ENCODE assay signal across 13 mouse cellular contexts in the genomic region with DNA sequence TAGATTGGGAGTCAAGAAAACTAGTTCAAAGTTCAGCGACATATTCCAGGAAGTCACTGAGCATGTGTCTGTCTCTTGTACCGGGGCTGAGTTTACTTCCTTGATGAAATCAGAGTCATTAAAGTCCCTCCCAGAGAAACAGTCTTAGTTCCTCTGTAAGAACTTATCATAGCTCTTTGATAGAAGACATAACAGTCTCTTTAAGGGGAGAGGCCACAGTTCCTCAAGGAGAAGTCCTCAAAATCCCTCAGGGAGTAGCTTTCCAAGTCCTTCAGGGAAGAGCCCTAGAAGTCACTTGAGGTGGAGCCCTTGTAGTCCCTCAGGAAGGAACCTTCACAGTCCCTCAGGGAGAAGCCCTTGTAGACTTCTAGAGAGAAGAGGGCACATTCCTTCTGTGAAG. TPM values are rescaled to one million over a fixed set of nuclear protein-coding genes. Genes with fewer than 3 reads are reported as not detected.
DNase-seq lines count a peak whose midpoint lies in the region; ATAC-seq lines count a peak whose summit lies in the region.
"Had no signal": no experiment of that assay in that cellular context is flagged by ENCODE, and none has a peak within 500 bp of the region (broad histone marks: within the 10 kb centered on the region; RNA-seq: fewer than 3 reads in every experiment).

No protein-coding gene starts in this region.

- H3K4me1 ChIP-seq in limb, embryonic 13.5 days: peaks cover 13% of the 10 kb centered on the region
- peaks cover 13% of the 10 kb centered on the region for H3K4me1 ChIP-seq in limb, embryonic 10.5 days
- H3K4me1 ChIP-seq in intestine, embryonic 15.5 days (replicated peaks): 0 out of 2 replicates have a peak, but pooled peaks cover 10% of the 10 kb centered on the region
- peaks cover 19% of the 10 kb centered on the region for H3K4me1 ChIP-seq in midbrain, embryonic 15.5 days

- DNase-seq in CD4-positive, CD25-positive, alpha-beta regulatory T cell, adult 2 months (ENCODE audit: low read depth, low spot score): peak; percentile 30
- no peak for DNase-seq in limb, embryonic 10.5 days (ENCODE audit: low spot score)
- DNase-seq: kidney, postnatal 10 days had no signal

- H3K27me3 ChIP-seq in limb, embryonic 13.5 days: no peaks in the 10 kb centered on the region
- H3K27me3 ChIP-seq in limb, embryonic 10.5 days (ENCODE audit: low read depth, poor library complexity, severe bottlenecking): no peaks in the 10 kb centered on the region
- H3K27me3 ChIP-seq in intestine, embryonic 15.5 days (replicated peaks): no peaks in the 10 kb centered on the region
- no peaks in the 10 kb centered on the region for H3K27me3 ChIP-seq in midbrain, embryonic 15.5 days (replicated peaks)
- H3K27me3 ChIP-seq: embryonic facial prominence, embryonic 15.5 days; neural tube, embryonic 13.5 days had no signal

- H3K27ac ChIP-seq in limb, embryonic 13.5 days: no peak overlapping the region
- no peak overlapping the region for H3K27ac ChIP-seq in limb, embryonic 10.5 days
- peak overlapping the region; percentile 48; the same call in 1 of the 2 replicates for H3K27ac ChIP-seq in intestine, embryonic 15.5 days
- H3K27ac ChIP-seq in midbrain, embryonic 15.5 days: no peak overlapping the region
- H3K27ac ChIP-seq: neural tube, embryonic 13.5 days had no signal

- H3K9me3 ChIP-seq in limb, embryonic 13.5 days: no peaks in the 10 kb centered on the region
- no peaks in the 10 kb centered on the region for H3K9me3 ChIP-seq in limb, embryonic 10.5 days (replicated peaks)
- no peaks in the 10 kb centered on the region for H3K9me3 ChIP-seq in intestine, embryonic 15.5 days
- no peaks in the 10 kb centered on the region for H3K9me3 ChIP-seq in midbrain, embryonic 15.5 days
- H3K9me3 ChIP-seq: embryonic facial prominence, embryonic 15.5 days; neural tube, embryonic 13.5 days had no signal

- H3K36me3 ChIP-seq in limb, embryonic 13.5 days: no peaks in the 10 kb centered on the region; the same call in 1 of the 2 replicates
- no peaks in the 10 kb centered on the region for H3K36me3 ChIP-seq in limb, embryonic 10.5 days
- H3K36me3 ChIP-seq in intestine, embryonic 15.5 days: no peaks in the 10 kb centered on the region
- no peaks in the 10 kb centered on the region for H3K36me3 ChIP-seq in midbrain, embryonic 15.5 days (replicated peaks)
- H3K36me3 ChIP-seq: embryonic facial prominence, embryonic 15.5 days; neural tube, embryonic 13.5 days had no signal

- peak overlapping the region; percentile 77; the same call in 1 of the 2 replicates for H3K4me2 ChIP-seq in limb, embryonic 13.5 days (replicated peaks)
- no peak overlapping the region for H3K4me2 ChIP-seq in intestine, embryonic 15.5 days (replicated peaks)
- no peak overlapping the region for H3K4me2 ChIP-seq in midbrain, embryonic 15.5 days

- no peak for ATAC-seq in CD4-positive, CD25-positive, alpha-beta regulatory T cell, adult 4 months
- no peak for ATAC-seq in limb, embryonic 13.5 days (ENCODE audit: low FRiP score, low read depth)
- ATAC-seq in intestine, embryonic 15.5 days: 0 out of 2 replicates have a peak, but pooled peaks have one; percentile 13
- ATAC-seq in midbrain, embryonic 15.5 days (replicated peaks): 0 out of 2 replicates have a peak, but pooled peaks have one; percentile 8
- no peak for ATAC-seq in monocyte, adult 5-6 weeks (replicated peaks; ENCODE audit: insufficient number of reproducible peaks, low FRiP score, low TSS enrichment, poor library complexity, severe bottlenecking)
- ATAC-seq in megakaryocyte progenitor cell, adult 5-6 weeks (replicated peaks; ENCODE audit: poor library complexity): no peak

- no peak overlapping the region for H3K9ac ChIP-seq in limb, embryonic 13.5 days
- no peak overlapping the region for H3K9ac ChIP-seq in intestine, embryonic 15.5 days
- H3K9ac ChIP-seq in midbrain, embryonic 15.5 days: no peak overlapping the region
- H3K9ac ChIP-seq: embryonic facial prominence, embryonic 15.5 days had no signal

- WGBS in limb, embryonic 13.5 days: 88% methylated on average over 2 of the region's 2 CpGs
- 87% methylated on average over 2 of the region's 2 CpGs for WGBS in limb, embryonic 10.5 days
- WGBS in intestine, embryonic 15.5 days: 72% methylated on average over 2 of the region's 2 CpGs
- WGBS in midbrain, embryonic 15.5 days: 87% methylated on average over 2 of the region's 2 CpGs

- H3K4me3 ChIP-seq in limb, embryonic 13.5 days: no peak overlapping the region
- H3K4me3 ChIP-seq in limb, embryonic 10.5 days: no peak overlapping the region
- no peak overlapping the region for H3K4me3 ChIP-seq in intestine, embryonic 15.5 days (replicated peaks)
- no peak overlapping the region for H3K4me3 ChIP-seq in midbrain, embryonic 15.5 days

RNA-seq across cellular contexts. Expression of a gene that starts 0.9 kb away (rescaled TPM):
- 10 to 100 TPM; 37.1 to 50.1 TPM for polyA plus RNA-seq in CD4-positive, CD25-positive, alpha-beta regulatory T cell, adult 4 months (2017; shearing (Covaris generic))
- 65.0 and 70.5 TPM in 2 replicates for polyA plus RNA-seq in limb, embryonic 13.5 days (2015; fragmentation: Nextera tagmentation; extraction: Ambion mirVana)
- polyA plus RNA-seq in limb, embryonic 10.5 days (2016; fragmentation: Nextera tagmentation; extraction: Ambion mirVana): 65.6 and 79.8 TPM in 2 replicates
- polyA plus RNA-seq in intestine, embryonic 15.5 days (2015; fragmentation: Nextera tagmentation; extraction: Ambion mirVana): 37.6 and 40.1 TPM in 2 replicates
- 141 and 145 TPM in 2 replicates for polyA plus RNA-seq in midbrain, embryonic 15.5 days (2015; fragmentation: Nextera tagmentation; extraction: Ambion mirVana)
- 50.8 to 94.5 TPM (median 53.9 TPM) in 3 replicates for total RNA-seq in monocyte, adult 5-6 weeks (2017)
- total RNA-seq in megakaryocyte progenitor cell, adult 5-6 weeks (2015): 10.3 and 12.5 TPM in 2 replicates
- total RNA-seq in megakaryocyte progenitor cell, adult 5-6 weeks (2017): 25.3 and 35.0 TPM in 2 replicates

RNA-seq across cellular contexts. Expression of a gene that starts 34.2 kb away (rescaled TPM):
- polyA plus RNA-seq in CD4-positive, CD25-positive, alpha-beta regulatory T cell, adult 4 months (2017; shearing (Covaris generic)): under 1 TPM in 1 of 2 experiments, not detected in 1; 0.71 TPM
- 0.11 and 0.13 TPM in 2 replicates for polyA plus RNA-seq in limb, embryonic 13.5 days (2015; fragmentation: Nextera tagmentation; extraction: Ambion mirVana)
- not detected in 2 replicates for polyA plus RNA-seq in limb, embryonic 10.5 days (2016; fragmentation: Nextera tagmentation; extraction: Ambion mirVana)
- not detected in 2 replicates for polyA plus RNA-seq in intestine, embryonic 15.5 days (2015; fragmentation: Nextera tagmentation; extraction: Ambion mirVana)
- not detected in 2 replicates for polyA plus RNA-seq in midbrain, embryonic 15.5 days (2015; fragmentation: Nextera tagmentation; extraction: Ambion mirVana)
- 0.64 to 1.8 TPM (median 0.87 TPM) in 3 replicates for total RNA-seq in monocyte, adult 5-6 weeks (2017)
- total RNA-seq in megakaryocyte progenitor cell, adult 5-6 weeks (2015): 0.05 TPM in 1 of 2 replicates, not detected in the other
- 0.37 and 0.68 TPM in 2 replicates for total RNA-seq in megakaryocyte progenitor cell, adult 5-6 weeks (2017)
- total RNA-seq: heart, adult 18-20 months had no signal
- polyA plus RNA-seq: limb, embryonic 11.5 days; neural tube, embryonic 13.5 days had no signal

RNA-seq across cellular contexts. Expression of a gene that starts 43.2 kb away (rescaled TPM):
- 10 to 100 TPM; 48.2 to 60.4 TPM for polyA plus RNA-seq in CD4-positive, CD25-positive, alpha-beta regulatory T cell, adult 4 months (2017; shearing (Covaris generic))
- polyA plus RNA-seq in limb, embryonic 13.5 days (2015; fragmentation: Nextera tagmentation; extraction: Ambion mirVana): 72.5 and 81.6 TPM in 2 replicates
- polyA plus RNA-seq in limb, embryonic 10.5 days (2016; fragmentation: Nextera tagmentation; extraction: Ambion mirVana): 119 and 125 TPM in 2 replicates
- polyA plus RNA-seq in intestine, embryonic 15.5 days (2015; fragmentation: Nextera tagmentation; extraction: Ambion mirVana): 47.9 and 54.5 TPM in 2 replicates
- 79.8 and 81.6 TPM in 2 replicates for polyA plus RNA-seq in midbrain, embryonic 15.5 days (2015; fragmentation: Nextera tagmentation; extraction: Ambion mirVana)
- total RNA-seq in monocyte, adult 5-6 weeks (2017): 15.1 to 24.0 TPM (median 21.2 TPM) in 3 replicates
- 19.6 and 23.1 TPM in 2 replicates for total RNA-seq in megakaryocyte progenitor cell, adult 5-6 weeks (2015)
- total RNA-seq in megakaryocyte progenitor cell, adult 5-6 weeks (2017): 31.6 and 48.5 TPM in 2 replicates

Comparison
In these comparisons a context has a peak if more than half of its experiments do, and no peak if none do; other contexts are left out.
1. ATAC-seq: peak in intestine, embryonic 15.5 days (single experiment) and midbrain, embryonic 15.5 days (single experiment); none in CD4-positive, CD25-positive, alpha-beta regulatory T cell, adult 4 months (single experiment), limb, embryonic 13.5 days (single experiment), monocyte, adult 5-6 weeks (single experiment) and megakaryocyte progenitor cell, adult 5-6 weeks (single experiment).